Mouse (Mus musculus): ENCODE data around the gene Mrgpra6. TPM values are rescaled to one million over a fixed set of nuclear protein-coding genes. Genes with fewer than 3 reads are reported as not detected.

Gene Mrgpra6
- total RNA-seq, 1 experiment, result not detected

DNA sequence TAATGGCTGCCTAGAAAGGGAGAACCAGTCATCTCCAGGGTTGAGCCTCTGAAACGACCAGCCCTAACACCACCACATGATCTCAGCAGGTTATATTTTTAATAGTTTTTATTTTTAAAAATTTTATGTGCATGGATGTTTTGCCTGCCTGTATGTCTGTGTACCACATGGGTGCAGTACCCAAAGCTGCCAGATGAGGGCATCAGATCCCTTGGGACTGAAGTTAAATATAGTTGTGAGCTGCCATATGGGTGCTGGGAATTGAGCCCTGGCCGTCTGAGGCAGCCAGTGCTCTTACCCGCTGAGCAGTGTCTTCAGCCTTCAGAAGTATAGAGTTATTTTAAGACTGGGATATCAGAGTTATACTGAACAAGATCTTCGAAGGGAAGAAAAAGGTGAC lies 49.3 kb downstream of the Mrgpra6 start:
- Histone ChIP-seq H3K9ac (ENCODE audit: insufficient read depth, low read depth, low read length, poor library complexity, severe bottlenecking) (no peak overlapping the region), H3K4me3 (ENCODE audit: insufficient read depth in 1 of 2, low read depth in 1 of 2, low read length in 2 of 2, poor library complexity in 1 of 2, severe bottlenecking in 1 of 2) (no peak overlapping the region), H3K36me3 (ENCODE audit: control insufficient read depth, insufficient read depth, low read length, poor library complexity, severe bottlenecking) (no peaks in the 10 kb centered on the region), H3K4me1 (ENCODE audit: control insufficient read depth in 2 of 2, insufficient read depth in 2 of 2, low read length in 2 of 2, poor library complexity in 1 of 2) (no peaks in the 10 kb centered on the region), H3K9me3 (ENCODE audit: control insufficient read depth, insufficient read depth, low read depth, low read length) (no peaks in the 10 kb centered on the region), H3K27ac (ENCODE audit: insufficient read depth, low read depth, low read length, poor library complexity, severe bottlenecking) (no peak overlapping the region)
- in situ Hi-C loops (cut with MboI; ENCODE audit: low sequenced_read_pairs in 2 of 2, unreplicated experiment in 2 of 2), result no loop called here
- no peak for DNase-seq (ENCODE audit: low read depth, low spot score)
- TF ChIP-seq HCFC1 (IDR thresholded peaks at IDR 0.05; ENCODE audit: borderline replicate concordance, insufficient read depth, low read length) (no peak), MAFK (IDR thresholded peaks at IDR 0.05; ENCODE audit: insufficient read depth, low read depth, low read length) (no peak), CHD2 (IDR thresholded peaks at IDR 0.05; ENCODE audit: low read depth, low read length) (no peak), ZC3H11A (IDR thresholded peaks at IDR 0.05; ENCODE audit: borderline replicate concordance, low read depth, low read length) (no peak), ZNF384 (IDR thresholded peaks at IDR 0.05; ENCODE audit: low read depth, low read length) (no peak)

DNA sequence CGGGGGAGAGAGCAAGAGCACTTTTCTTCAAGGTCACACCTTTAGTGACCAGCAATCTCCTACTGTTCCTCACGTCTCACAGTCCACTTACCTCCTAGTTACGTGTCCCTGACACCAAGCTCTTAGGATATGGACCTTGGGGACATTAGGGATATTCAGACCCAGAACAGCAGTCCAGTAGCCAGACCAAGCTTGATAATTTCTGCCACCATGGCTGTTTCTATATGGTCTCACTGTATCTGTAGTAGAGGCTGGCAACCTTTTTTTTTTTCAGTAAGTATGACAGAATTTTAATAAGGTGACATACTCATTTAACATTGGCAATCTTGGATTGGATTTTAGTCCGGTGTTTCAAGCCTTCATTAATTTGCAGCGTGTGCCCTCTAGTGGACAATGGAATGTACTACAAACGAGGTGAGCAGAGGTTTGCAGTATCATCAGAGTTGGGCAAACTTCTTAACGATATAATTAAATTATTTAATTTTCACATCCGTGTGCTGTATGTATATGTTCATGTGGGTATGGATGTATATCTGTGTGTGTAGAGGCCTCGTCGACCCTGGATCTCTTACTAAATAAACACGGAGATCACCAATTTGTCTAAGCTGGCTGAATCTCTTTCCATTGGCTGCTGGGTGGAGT lies 54.2 kb downstream of the Mrgpra6 start:
- TF ChIP-seq HCFC1 (IDR thresholded peaks at IDR 0.05; ENCODE audit: borderline replicate concordance, insufficient read depth, low read length) (no peak), MAFK (IDR thresholded peaks at IDR 0.05; ENCODE audit: insufficient read depth, low read depth, low read length) (no peak), ZC3H11A (IDR thresholded peaks at IDR 0.05; ENCODE audit: borderline replicate concordance, low read depth, low read length) (peak; percentile 89)
- no peak overlapping the region for H3K4me3 ChIP-seq (ENCODE audit: insufficient read depth in 1 of 2, low read depth in 1 of 2, low read length in 2 of 2, poor library complexity in 1 of 2, severe bottlenecking in 1 of 2)
- H3K9me3 ChIP-seq (ENCODE audit: control insufficient read depth, insufficient read depth, low read depth, low read length), result no peaks in the 10 kb centered on the region
- no peak overlapping the region for H3K27ac ChIP-seq (ENCODE audit: insufficient read depth, low read depth, low read length, poor library complexity, severe bottlenecking)
- no peaks in the 10 kb centered on the region for H3K36me3 ChIP-seq (ENCODE audit: control insufficient read depth, insufficient read depth, low read length, poor library complexity, severe bottlenecking)
- peak; percentile 46 for DNase-seq (ENCODE audit: low read depth, low spot score)
- in situ Hi-C loops (cut with MboI; ENCODE audit: low sequenced_read_pairs in 2 of 2, unreplicated experiment in 2 of 2), result loop anchor here in 1 of 2 experiments (5.0 kb wide), 1 partner anchor 188 kb away; no protein-coding TSS in a partner anchor
- H3K4me1 ChIP-seq (ENCODE audit: control insufficient read depth in 2 of 2, insufficient read depth in 2 of 2, low read length in 2 of 2, poor library complexity in 1 of 2), result 0 out of 4 replicates have a peak, but pooled peaks cover 0 to 2% of the 10 kb centered on the region in 2 experiments
- no peak overlapping the region for H3K9ac ChIP-seq (ENCODE audit: insufficient read depth, low read depth, low read length, poor library complexity, severe bottlenecking)

DNA sequence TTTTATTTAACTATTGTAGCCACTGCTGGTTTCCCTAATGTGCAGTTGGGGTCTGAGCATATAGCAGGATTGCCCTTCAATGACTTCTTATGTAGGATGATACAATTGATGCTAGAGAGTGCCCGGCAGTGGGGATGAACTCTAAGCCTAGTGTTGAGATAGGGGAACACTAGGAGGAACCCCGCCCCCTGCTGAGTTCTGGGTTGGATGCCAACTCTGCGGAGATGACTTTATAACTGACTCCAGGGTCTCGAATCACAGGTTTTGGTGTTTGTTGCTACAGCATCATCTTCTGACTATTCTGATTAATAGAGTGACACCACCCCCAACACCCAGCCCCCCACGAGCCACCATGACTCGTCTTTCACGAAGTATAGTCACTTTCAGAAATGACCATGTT lies 56.4 kb downstream of the Mrgpra6 start:
- H3K36me3 ChIP-seq (ENCODE audit: control insufficient read depth, insufficient read depth, low read length, poor library complexity, severe bottlenecking), result no peaks in the 10 kb centered on the region
- TF ChIP-seq ZNF384 (IDR thresholded peaks at IDR 0.05; ENCODE audit: low read depth, low read length), result no peak
- H3K9me3 ChIP-seq (ENCODE audit: control insufficient read depth, insufficient read depth, low read depth, low read length), result no peaks in the 10 kb centered on the region
- H3K4me1 ChIP-seq (ENCODE audit: control insufficient read depth in 2 of 2, insufficient read depth in 2 of 2, low read length in 2 of 2, poor library complexity in 1 of 2), result peaks cover 0 to 5% of the 10 kb centered on the region in 2 experiments; a peak in 1 of 4 replicates
- no peak overlapping the region for H3K9ac ChIP-seq (ENCODE audit: insufficient read depth, low read depth, low read length, poor library complexity, severe bottlenecking)
- H3K27ac ChIP-seq (ENCODE audit: insufficient read depth, low read depth, low read length, poor library complexity, severe bottlenecking), result no peak overlapping the region
- in situ Hi-C loops (cut with MboI; ENCODE audit: low sequenced_read_pairs in 2 of 2, unreplicated experiment in 2 of 2), result loop anchor here (5.0 to 10.0 kb wide), 2 partner anchors 113 to 126 kb away; no protein-coding TSS in a partner anchor
- no peak overlapping the region for H3K4me3 ChIP-seq (ENCODE audit: insufficient read depth in 1 of 2, low read depth in 1 of 2, low read length in 2 of 2, poor library complexity in 1 of 2, severe bottlenecking in 1 of 2)
- DNase-seq (ENCODE audit: low read depth, low spot score), result no peak

DNA sequence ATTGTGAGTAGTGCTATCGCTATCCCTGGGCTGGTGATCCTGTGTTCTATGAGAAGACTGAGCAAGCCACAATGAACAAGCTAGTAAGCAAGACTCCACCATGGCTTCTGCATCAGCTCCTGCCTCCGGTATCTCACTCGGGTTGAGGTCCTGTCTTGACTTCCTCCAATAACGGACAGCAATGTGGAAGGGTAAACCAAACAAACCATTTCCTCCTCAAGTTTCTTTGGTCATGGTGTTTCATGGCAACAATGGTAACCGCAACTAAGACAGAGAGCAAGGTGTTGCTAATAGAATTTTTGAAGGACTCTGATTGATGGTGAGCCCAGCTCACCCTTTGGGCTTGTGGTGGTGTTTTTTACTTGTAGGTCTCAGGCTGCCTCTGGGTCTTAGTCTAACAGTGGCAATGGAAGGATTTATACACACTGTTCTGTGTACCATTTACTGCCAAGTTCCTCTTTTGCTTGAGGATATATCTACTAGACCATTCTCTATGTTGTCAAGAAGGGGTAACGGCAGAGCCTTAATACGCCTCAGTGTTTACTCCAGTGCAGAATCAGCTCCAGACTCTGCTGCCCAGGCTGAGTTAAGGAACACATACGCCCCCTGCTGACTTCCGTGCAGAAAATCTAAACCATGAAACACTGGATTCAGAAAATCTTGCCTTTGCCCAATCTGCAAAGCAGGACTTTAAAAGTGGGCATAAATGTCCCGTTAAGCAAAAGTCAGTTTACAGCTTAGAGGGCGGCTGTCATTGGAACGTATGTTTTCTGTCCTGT lies 58.5 kb downstream of the Mrgpra6 start:
- Histone ChIP-seq H3K4me1 (ENCODE audit: control insufficient read depth in 2 of 2, insufficient read depth in 2 of 2, low read length in 2 of 2, poor library complexity in 1 of 2) (peaks cover 0 to 5% of the 10 kb centered on the region in 2 experiments; a peak in 1 of 4 replicates), H3K4me3 (ENCODE audit: insufficient read depth in 1 of 2, low read depth in 1 of 2, low read length in 2 of 2, poor library complexity in 1 of 2, severe bottlenecking in 1 of 2) (no peak overlapping the region), H3K9ac (ENCODE audit: insufficient read depth, low read depth, low read length, poor library complexity, severe bottlenecking) (no peak overlapping the region), H3K36me3 (ENCODE audit: control insufficient read depth, insufficient read depth, low read length, poor library complexity, severe bottlenecking) (no peaks in the 10 kb centered on the region), H3K27ac (ENCODE audit: insufficient read depth, low read depth, low read length, poor library complexity, severe bottlenecking) (no peak overlapping the region), H3K9me3 (ENCODE audit: control insufficient read depth, insufficient read depth, low read depth, low read length) (no peaks in the 10 kb centered on the region)
- no peak for DNase-seq (ENCODE audit: low read depth, low spot score)
- in situ Hi-C loops (cut with MboI; ENCODE audit: low sequenced_read_pairs in 2 of 2, unreplicated experiment in 2 of 2), result loop anchor here (5.0 to 10.0 kb wide), 2 partner anchors 111 to 124 kb away; no protein-coding TSS in a partner anchor
- TF ChIP-seq HCFC1 (IDR thresholded peaks at IDR 0.05; ENCODE audit: borderline replicate concordance, insufficient read depth, low read length), result no peak
- no peak for TF ChIP-seq MAFK (IDR thresholded peaks at IDR 0.05; ENCODE audit: insufficient read depth, low read depth, low read length)
- no peak for TF ChIP-seq ZNF384 (IDR thresholded peaks at IDR 0.05; ENCODE audit: low read depth, low read length)
- peak; percentile 63; the same call in 1 of the 2 replicates for TF ChIP-seq ZC3H11A (IDR thresholded peaks at IDR 0.05; ENCODE audit: borderline replicate concordance, low read depth, low read length)
- TF ChIP-seq CHD2 (IDR thresholded peaks at IDR 0.05; ENCODE audit: low read depth, low read length), result no peak
